Mouse (Mus musculus) skeletal muscle tissue, postnatal 0 days (tissue): ENCODE data around the gene Tmbim4. TPM values are rescaled to one million over a fixed set of nuclear protein-coding genes. Genes with fewer than 3 reads are reported as not detected.

Source experiments
- polyA plus RNA-seq: library from polyadenylated mRNA; unstranded; fragments of >200 nt; fragmentation: Nextera tagmentation; extraction: Ambion mirVana; gene quantifications from 2 replicates; pipeline ENCODE4 v1.2.1, GENCODE M21; 2015

The Tmbim4 gene
- polyA plus RNA-seq: 127 and 145 TPM in 2 replicates

GRCm38 (mm10) chr10:120201131-120201921, at the start of gene Tmbim4:
TSS of gene Tmbim4 (plus strand) at chr10:120201590.

GRCm38 (mm10) chr10:120201961-120202402, 592 bp downstream of the Tmbim4 start, which contains the start of gene Irak3:
TSS of gene Irak3 (minus strand) at chr10:120202130.

GRCm38 (mm10) chr10:120226871-120227661, 25.7 kb downstream of the Tmbim4 start, which contains the start of gene Llph:
TSS of gene Llph (plus strand) at chr10:120227070.

Other genes with a start within 250 kb of the Tmbim4 start
- gene Helb, start 88.6 kb upstream of the Tmbim4 start, polyA plus RNA-seq: 3.4 and 3.6 TPM in 2 replicates
- gene Irak3, start 540 bp downstream of the Tmbim4 start, polyA plus RNA-seq: 2.8 and 2.9 TPM in 2 replicates
- 31.1 and 32.3 TPM in 2 replicates for gene Llph, start 25.5 kb downstream of the Tmbim4 start, polyA plus RNA-seq